Mouse (Mus musculus) thymus, postnatal 0 days (tissue): ENCODE results near the gene Upk3a. TPM values are rescaled to one million over a fixed set of nuclear protein-coding genes. Genes with fewer than 3 reads are reported as not detected.

Experiments used
- DNase-seq: peaks from one replicate; pipeline ENCODE4 v3.0.0-alpha.2; 2015; ENCODE audit warnings: low spot score
- polyA plus RNA-seq: library from polyadenylated mRNA; unstranded; fragments of >200 nt; fragmentation: Nextera tagmentation; extraction: Ambion mirVana; gene quantifications from 2 replicates; pipeline ENCODE4 v1.2.1, GENCODE M21; 2015

Gene Upk3a
- 2.2 and 3.6 TPM in 2 replicates for polyA plus RNA-seq

DNA sequence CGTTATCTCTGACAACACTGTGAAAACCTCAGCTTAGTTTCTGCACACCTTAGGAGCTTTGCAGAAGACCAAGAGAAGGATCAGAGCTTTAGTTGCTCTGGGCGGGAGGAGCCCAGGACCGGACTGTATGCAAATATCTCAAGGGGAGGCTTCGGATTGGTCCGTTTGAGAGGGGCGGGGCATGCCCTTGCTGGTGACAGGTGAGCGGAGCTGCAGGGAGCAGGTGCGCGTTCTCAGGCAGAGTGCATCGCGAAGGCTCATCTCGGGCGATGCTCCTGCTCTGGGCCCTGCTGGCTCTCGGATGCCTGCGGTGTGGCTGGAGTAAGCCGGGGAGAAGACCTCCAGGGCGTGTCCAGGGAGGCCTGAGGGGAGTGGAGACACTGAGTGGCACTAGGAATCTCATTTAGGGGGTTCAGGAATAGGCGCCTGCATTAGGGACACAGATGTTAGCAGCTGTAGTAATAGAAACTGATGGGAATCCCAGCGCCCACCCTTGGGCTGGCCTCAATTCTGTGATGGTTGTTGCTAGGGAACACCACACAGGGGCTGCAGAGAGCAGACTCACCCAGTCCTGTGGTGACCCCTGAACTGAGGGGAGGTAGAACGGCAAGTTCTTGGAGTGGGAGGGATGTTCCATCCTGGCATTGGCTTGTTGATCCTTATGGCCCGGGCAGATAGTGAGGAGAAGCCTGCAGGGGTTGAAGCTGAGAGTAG lies at the start of gene Upk3a:
Upk3a (plus strand) TSS at position 191 of the 714 bp plus-strand sequence.
- no peak for DNase-seq

DNA sequence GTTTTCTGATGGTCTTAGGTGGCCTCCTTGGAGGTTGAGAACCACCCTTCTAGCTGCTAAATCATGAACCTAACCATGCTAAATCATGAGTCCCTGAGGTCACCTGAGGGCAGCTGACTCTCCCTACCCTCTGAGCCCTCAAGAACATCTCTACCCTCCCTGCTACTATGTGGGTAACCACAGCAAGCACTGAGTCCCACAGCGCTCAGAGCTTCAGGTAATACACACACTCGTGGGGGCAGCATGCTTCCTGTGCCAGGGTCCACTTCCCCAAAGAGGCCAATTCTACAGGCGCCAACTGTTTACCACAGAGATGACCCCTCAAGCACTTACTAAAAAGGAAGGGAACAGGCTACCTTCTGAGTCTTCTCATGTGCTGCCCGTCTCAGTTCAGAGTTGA lies 48.4 kb upstream of the Upk3a start:
- no peak for DNase-seq

DNA sequence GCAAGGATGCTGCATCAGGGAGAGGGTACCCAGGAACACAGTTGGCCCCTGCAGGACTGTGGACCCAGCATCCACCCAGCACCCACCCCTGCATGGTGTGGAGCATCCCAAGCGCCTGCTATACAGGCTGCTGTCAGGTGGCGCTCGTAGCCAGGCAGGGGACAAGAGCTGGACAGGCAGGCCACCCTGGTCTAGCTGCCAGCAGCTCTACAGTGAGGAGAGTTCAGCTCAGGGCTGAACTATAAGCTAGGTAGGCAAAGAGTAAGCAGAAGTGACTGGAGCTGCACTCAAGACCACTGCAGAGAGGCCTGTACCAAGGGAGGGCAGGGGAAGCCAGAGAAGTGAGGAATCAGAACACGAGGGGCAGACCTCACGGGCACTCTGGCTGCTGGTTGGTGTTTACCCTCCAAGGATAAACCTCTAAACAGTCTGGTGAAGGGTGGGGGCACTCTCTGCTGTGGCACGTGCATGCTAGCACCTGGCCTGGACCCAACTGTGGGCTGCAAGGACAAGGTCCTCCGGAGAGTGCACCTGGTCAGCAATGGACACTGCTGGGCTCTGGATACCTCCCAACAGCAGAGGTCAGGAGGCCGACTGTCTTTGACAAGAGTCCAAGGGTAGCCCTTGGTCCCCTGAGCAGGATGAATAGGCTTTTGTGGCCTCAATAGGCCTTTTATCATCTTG lies 43.9 kb upstream of the Upk3a start:
- DNase-seq: no peak

DNA sequence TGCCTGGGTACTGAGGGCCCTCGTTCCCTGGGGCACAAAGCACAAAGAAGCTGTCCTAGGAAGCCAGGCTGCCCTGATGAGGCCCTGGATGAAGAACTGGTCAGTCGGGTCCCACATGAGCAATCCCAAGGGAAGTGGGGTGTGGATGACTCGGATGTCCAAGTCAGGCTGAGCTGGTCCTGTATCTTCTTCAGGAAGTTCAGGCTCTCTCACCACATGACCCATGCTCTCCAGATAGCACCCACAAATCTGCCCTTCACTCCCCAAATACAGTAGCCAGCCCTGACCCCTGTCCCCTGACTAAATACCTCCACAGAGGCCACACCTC lies 43.4 kb upstream of the Upk3a start:
- no peak for DNase-seq

DNA sequence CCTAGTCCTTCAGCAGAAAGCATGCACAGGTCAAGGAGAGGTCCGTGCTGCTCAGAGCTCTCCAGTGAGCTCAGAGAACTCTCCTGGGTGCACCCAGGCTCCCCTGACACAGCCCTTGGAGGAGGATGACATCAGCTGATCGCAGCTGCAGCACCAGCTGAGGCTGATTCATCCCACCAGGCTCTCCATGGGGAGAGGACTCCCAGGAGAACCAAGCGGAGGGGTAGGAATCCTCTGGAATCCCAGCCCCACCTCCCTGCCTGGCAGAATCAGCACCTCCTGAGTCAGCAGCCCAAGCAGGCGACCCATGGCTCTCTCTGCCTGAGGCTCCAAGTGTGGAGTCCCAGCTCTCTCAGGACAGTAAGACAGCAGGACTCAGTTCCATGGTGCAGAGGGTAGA lies 41.2 kb upstream of the Upk3a start:
- no peak for DNase-seq

DNA sequence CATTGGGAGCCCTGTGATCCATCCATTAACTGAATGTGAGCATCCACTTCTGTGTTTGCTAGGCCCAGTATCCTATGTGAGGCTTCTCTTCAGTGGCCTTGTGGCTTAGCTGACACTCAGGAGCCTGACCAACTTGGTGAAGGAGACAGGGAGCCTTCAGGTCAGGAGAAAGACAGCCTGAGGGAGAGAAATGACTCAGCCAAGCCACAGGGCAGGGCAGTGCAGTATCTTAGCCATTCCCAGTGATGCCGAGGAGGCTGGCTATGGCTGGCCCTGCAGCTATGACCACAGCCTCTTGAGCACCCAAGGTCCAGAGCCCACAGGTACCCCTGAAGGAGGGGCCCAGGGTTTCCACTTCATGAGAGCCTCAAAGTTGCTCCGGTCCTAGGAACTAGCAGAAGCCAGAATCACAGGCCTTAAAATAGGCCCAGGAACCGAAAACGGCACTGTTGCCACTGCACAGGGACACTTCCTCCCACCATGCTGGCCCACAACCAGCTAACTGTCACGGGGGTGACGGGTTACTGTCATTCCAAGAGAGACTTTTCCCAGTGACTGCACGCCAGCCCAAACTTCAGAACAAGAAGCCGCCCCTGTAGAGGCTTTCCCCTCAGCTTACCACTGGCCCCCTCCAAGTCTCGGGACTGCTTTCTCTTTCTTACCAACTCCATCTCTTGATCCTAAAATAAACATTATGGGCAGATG lies 35.2 kb upstream of the Upk3a start:
- DNase-seq: no peak

DNA sequence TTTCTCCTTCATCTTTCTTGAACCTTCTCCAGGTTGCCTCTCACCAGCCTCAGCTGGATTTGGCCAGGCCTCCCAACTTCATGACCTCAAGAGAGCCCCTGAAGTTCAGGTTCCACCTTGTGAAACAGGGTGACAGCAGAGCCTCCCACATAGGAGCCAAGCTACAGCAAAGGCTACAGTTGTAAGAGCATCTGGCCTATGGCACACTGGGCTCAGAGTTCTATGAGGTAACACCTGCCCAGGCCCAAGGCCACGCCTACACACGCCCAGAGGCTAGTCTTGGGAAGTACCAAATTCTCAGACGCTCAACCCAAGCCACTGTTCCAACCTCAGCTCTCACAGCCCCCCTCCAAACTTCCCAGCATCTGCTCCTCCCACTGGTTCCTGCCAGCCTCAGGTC lies 34.1 kb upstream of the Upk3a start:
- DNase-seq: no peak

DNA sequence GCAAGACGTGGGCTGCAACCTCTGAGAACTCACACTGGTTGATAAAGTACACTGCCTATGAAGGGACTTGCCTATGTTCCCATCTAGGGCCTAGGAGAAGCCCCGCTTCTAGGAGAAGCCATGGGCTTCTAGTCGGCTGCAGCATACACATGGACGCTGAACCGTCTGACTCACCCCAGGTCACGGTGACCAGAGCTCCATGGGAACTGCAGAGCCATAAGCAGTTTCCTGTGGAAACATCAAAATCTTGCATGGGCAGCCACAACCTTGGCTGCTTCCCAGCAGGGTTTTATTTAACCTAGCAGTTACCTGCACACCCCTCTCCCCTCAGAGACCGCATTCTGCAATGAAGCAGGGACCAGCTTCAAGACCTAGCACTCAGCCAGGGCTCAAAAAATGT lies 33.2 kb upstream of the Upk3a start:
- no peak for DNase-seq

DNA sequence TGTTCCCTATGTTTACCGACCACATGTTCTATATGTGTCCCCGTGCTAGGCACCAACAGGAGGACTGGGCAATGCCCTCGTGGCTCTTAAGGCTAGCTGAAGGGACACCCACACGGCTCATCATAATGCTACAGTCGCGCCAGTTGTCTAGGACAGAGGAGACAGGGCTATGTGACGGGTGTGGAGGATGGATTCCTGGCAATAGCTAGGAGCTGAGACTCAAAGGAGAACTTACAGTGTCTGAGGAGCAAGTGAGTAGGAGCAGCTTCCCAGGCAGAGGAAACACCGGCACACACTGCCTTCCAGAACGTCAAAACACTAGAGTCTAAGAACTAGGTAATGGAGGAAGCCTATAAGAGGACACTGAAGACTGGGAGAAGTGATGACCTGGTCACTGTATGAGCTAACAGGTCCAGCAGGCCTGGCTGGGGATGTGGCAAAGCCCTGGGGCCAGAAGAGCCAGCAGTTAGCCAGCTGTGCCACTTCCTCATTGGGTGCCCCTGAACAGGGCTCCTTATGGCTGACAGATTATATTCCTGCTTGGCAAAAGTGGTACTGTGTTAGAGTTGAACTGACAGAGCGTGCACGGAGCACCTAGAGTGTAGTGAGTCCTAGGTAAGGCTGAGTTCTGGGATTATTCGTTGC lies 31.3 kb upstream of the Upk3a start:
- DNase-seq: no peak

DNA sequence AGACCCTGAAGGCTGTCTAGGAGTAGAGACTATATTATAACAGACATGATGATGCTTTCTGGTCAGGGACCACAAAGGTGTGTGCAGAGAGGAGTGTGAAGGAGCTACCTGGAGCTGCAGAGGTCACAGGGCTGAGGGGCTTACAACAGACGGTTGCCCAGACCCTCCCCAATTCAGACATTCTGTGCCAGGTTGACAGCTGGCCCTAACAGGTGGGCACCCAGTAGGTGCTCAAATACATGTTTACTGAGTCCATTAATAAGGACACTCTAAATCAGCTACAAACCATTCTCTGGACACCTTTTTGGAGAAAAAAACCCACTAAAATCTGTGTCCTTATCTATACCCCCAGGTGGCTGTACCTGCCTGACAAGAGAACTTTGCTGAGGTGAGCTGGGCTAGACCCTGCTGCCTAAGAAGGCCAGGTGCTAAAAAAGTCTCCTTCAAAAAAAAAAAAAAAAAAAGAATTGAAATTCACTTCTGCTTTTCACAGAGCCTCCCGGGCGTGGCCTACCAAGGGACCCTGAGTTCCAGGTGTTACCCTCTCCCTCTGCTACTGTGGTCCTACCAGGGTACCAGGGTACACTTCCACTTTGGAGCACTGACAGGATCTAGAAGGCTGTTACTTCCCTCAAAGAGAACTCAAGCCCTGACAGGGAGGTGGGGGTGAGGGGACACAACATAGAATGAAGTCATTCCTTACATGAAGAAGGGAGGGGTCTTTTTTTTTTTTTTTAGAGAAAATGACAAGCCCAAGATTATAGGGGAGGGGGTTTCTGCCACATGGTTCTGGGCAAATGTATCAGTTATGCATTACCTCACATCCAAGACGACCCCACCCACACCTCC lies 30.5 kb upstream of the Upk3a start:
- DNase-seq: peak; percentile 16

DNA sequence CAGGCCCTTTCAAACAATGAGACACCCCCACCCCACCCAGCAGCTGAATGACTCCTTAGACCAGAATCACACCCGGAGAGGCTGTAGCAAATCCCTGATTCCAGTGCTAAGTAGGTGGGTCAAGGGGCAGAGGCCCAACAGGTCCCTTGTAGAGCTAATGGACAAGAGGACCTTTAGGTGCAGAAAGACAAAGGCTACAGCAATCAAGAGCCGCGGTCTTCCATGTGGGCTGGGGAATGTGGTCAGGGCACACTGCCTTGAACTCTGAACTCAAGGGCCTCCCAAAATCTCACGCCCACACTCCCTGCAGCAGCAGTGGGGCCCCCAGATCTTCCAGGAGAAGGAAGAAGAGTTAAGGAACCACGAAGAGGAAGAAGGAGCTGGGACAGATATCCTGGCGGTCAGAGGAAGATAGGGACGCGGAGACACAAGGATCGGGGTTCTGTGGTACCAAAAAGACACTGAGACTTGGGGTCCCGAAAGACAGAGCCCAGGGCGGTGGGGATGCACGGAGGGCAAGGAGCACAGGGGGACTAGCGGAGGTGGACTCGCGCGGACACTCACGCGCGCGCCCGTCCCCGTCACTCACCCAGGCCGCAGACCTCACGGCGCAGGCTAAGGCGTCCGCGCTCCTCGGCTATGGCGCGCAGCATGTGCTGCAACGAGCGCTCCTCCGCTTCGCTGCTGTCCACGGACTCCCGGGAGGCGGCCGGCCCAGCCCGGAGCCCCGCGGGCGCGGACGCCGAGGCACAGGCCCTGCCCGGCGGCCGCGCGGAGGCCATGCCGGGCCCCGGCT lies 29.7 kb upstream of the Upk3a start:
- DNase-seq: peak; percentile 39

DNA sequence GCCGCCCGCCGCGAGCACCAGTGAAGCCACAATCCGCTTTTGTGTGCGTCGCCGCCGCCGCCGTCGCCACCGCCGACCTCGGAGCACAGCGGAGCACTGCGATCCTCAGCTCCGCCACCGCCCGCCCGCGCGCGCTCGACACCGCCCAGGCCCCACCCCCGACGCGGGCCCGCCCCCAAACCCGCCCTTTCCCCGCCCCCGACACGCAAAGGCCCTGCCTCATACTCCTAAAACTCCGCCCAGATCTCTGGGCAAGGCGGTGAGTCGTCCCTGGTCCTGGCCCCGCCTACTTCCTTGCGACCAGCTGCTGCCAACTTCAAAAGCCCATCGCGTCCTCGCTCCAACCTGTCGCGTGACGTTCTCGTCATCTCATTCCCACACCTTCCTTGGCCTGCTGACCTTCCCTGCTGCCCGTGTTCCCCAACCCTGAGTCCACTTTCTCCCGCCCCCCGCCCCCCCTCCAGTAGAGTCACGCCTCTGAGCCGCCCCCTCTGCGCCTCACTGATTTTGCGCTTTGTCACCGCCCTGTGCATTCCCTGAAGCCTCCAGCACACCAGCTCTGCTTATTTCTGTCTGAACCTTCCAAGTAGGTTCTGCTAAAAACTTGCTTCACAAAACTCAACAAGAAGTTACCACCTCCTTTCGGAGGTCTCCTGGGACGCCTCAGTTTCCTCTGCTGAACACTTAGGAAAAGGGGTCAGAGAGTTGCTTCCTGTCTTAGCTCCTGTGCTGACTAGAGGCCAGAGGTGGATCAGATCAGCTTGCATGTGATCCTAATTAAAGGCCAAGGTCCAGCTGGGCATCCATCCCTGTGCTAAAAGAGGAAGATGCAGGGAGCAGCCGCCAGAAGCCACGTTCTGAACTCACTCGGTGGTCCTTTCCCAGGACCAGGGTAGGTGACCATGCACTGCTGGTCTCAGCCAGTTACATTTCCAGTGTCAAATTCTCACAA lies 28.8 kb upstream of the Upk3a start, which contains the start of gene 5031439G07Rik:
5031439G07Rik (minus strand) TSS at position 678 of the 952 bp plus-strand sequence.
- DNase-seq: peak; percentile 96

DNA sequence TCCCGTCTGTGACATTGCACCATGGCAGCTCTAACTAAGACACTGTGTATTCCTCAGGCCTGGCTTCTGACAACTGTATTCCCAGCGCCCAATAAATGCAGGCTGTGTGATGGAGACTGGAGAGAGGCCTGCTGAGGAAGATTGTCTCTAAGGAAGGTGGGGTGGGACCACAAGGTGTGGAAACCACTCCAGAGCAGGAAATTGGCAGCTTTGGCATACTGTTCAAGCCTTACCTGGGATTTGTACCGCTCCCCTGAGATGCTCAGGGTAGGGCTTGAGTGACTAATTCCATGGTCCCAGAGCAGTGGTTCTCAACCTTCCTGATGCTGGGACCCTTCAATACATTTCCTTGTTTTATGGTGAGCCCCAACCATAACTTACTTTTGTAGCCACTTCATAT lies 27.8 kb upstream of the Upk3a start:
- DNase-seq: no peak

DNA sequence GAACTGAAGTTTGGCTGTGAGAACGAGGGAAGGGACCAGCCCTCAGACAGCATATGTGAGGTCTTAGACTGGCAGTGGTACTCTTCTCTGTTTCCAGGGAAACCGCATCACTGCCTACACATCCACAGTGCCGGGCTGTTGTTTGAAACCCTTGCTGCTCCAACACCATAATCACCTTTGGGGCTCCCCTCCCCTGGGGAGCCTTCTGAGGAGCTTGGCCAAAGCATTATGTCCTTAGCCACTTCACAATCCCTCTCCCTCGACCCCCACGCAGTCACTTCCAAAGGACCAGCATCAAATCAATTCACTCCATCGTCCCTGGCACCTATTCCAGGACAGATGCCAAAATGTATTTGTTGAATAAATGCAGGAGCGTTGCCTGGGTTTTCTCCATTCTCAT lies 27.2 kb upstream of the Upk3a start:
- DNase-seq: no peak

DNA sequence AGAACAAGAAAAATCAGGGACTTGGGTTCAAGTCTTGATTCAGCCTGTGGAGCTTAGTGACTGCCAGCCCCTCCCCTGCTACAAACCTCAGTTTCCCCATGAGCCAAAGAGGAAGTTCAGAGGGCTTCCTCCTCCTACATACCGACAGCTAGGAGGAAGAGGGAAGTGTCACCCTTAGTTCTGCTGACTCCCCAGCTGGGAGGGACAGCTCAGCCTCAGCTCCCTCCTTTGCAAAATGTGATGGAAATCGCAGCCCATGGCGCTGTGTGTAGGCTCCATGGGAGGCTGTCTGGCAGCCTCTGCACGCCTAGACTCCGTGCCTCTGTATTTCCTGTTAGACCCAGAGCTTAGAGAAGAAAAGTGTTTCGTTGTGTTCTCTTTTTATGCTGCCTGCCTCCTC lies 22.4 kb upstream of the Upk3a start:
- DNase-seq: no peak

DNA sequence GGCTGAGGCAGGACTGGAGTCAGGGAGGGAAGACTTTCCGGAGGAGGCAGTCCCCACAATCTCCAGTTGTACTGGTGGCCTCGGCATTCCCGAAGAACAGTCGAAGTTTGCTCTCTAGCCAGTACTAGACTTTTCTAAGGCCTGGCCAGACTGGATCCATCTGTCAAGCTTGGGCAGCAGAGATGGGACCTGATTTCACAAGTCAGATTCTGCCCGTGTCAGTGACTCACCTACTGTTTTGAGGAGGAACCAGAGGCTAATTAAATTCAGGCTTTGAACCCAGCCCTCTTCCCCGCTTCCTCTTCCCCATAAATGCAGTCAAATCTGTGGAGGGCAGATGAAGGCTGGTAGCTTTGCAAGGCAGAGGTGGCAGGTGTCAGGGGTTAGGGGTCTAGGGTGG lies 21.9 kb upstream of the Upk3a start:
- no peak for DNase-seq

DNA sequence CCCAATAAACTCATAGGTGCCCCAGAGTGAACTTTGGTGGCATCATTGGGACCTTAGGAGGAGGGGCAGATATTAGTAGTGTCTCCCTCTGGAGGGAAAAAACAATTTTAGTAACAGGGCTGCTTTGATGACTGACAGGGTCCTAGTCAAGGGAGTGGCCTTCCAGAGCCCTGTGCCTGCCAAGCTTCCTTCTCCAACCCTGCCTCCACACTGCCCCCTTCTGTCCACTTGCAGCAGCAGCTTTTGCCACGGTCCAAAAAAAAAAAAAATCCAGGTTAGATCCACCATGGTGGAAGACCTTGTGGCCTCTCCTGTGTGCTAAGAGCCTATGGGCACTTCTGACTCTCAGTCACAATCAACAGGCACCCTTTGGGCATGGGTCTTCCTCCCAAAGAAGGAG lies 21.0 kb upstream of the Upk3a start:
- peak; percentile 55 for DNase-seq

DNA sequence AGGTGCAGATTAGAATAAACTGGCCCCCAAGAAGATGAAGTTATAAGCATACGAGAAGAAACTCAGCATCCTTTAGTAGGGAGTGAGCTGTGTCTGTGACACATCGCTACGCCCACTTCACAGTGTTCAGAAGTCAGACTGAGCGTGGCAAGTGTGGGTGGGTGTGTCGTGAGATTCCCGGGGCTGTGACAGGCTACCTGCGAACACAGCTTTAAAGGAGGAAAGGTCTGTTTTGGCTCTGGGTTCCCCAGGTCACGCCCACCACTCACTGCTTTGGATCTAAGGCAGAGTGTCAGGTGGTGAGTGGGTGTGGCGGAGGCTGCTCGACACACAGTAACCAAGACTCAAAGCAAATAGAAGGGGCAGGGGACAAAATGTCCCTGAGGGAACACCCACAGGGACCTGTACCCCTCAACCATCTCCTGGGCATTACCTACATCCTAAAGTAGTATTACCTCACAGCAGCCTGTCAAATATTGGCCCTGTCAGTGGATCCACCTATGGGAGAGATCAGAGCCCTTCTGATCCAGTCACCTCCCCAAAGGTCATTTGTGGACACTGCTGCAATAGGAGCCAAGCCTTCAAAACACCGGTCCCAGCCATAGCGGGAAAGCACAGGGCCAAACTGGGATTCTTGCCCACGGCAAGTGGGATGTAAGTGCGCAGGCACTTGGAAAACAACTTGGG lies 19.0 kb upstream of the Upk3a start:
- no peak for DNase-seq
